Mouse (Mus musculus) neural tube, embryonic 11.5 days (tissue): ENCODE results near the gene Ctnna2. TPM values are rescaled to one million over a fixed set of nuclear protein-coding genes. Genes with fewer than 3 reads are reported as not detected.
A peak's percentile ranks its signal among the peaks of the same experiment; 100 is the strongest.

Source experiments
- ATAC-seq: fragments of 200-750 bp; cut with Nextera tagmentation; 2 replicates; pipeline ENCODE4 v1.8.0; 2017; ENCODE audit warnings: moderate number of reproducible peaks, mild to moderate bottlenecking, moderate TSS enrichment, moderate library complexity; ENCODE audit not compliant: insufficient read depth, low FRiP score, low TSS enrichment
- DNase-seq: peaks from one replicate; pipeline ENCODE4 v3.0.0-alpha.2; 2015; ENCODE audit warnings: low spot score
- H3K27ac ChIP-seq: fragments of 300-500 bp; sonication (generic); 2 replicates; pipeline ENCODE4 v1.5.1; 2014; ENCODE audit warnings: low read depth, mild to moderate bottlenecking, low read length
- H3K27me3 ChIP-seq: fragments of 300-500 bp; sonication (generic); 2 replicates; pipeline ENCODE4 v1.6.1; 2014; ENCODE audit warnings: mild to moderate bottlenecking, low read length, mixed read lengths; ENCODE audit not compliant: control insufficient read depth, insufficient read depth
- H3K36me3 ChIP-seq: fragments of 300-500 bp; sonication (generic); 2 replicates; pipeline ENCODE4 v1.6.1; 2014; ENCODE audit warnings: mild to moderate bottlenecking, low read length, moderate library complexity, mixed read lengths; ENCODE audit not compliant: control insufficient read depth, insufficient read depth
- H3K4me1 ChIP-seq: fragments of 300-500 bp; sonication (generic); 2 replicates; pipeline ENCODE4 v1.6.1; 2014; ENCODE audit warnings: low read length, mixed read lengths; ENCODE audit not compliant: control insufficient read depth, insufficient read depth
- H3K4me2 ChIP-seq: fragments of 300-500 bp; sonication (generic); 2 replicates; pipeline ENCODE4 v1.6.1; 2014; ENCODE audit warnings: low read depth, mild to moderate bottlenecking, moderate library complexity
- H3K4me3 ChIP-seq: fragments of 300-500 bp; sonication (generic); 2 replicates; pipeline ENCODE4 v1.5.1; 2014; ENCODE audit warnings: low read depth, low read length
- H3K9ac ChIP-seq: fragments of 300-500 bp; sonication (generic); 2 replicates; pipeline ENCODE4 v1.6.1; 2014; ENCODE audit warnings: mild to moderate bottlenecking, low read length
- H3K9me3 ChIP-seq: fragments of 300-500 bp; sonication (generic); 2 replicates; pipeline ENCODE4 v1.6.1; 2016; ENCODE audit warnings: low read length; ENCODE audit not compliant: control insufficient read depth
- WGBS: fragments of 180-500 bp; shearing (Covaris S2); extraction: QIAGEN DNeasy Blood & Tissue Kit; methylation state at CpG from one replicate; pipeline ENCODE4 v1.1.7; 2014; 5-methylcytosine and 5-hydroxymethylcytosine counted together
- polyA plus RNA-seq: library from polyadenylated mRNA; unstranded; fragments of >200 nt; fragmentation: Nextera tagmentation; extraction: Ambion mirVana; gene quantifications from 2 replicates; pipeline ENCODE4 v1.2.1, GENCODE M21; 2014

Ctnna2 gene
- polyA plus RNA-seq, 1 experiment from 2014 or later, result 54.7 TPM

GRCm38 (mm10) chr6:77582568-77582967 is 396.9 kb downstream of the Ctnna2 start:
- no peaks in the 10 kb centered on the region for H3K4me1 ChIP-seq
- H3K27ac ChIP-seq, result no peak overlapping the region
- no peak overlapping the region for H3K4me3 ChIP-seq
- WGBS, result 44% methylated on average over 4 of the region's 4 CpGs
- ATAC-seq, result no peak
- H3K27me3 ChIP-seq, result no peaks in the 10 kb centered on the region
- H3K36me3 ChIP-seq, result no peaks in the 10 kb centered on the region
- no peak overlapping the region for H3K4me2 ChIP-seq
- H3K9me3 ChIP-seq, result no peaks in the 10 kb centered on the region
- H3K9ac ChIP-seq, result no peak overlapping the region
- no peak for DNase-seq

DNA sequence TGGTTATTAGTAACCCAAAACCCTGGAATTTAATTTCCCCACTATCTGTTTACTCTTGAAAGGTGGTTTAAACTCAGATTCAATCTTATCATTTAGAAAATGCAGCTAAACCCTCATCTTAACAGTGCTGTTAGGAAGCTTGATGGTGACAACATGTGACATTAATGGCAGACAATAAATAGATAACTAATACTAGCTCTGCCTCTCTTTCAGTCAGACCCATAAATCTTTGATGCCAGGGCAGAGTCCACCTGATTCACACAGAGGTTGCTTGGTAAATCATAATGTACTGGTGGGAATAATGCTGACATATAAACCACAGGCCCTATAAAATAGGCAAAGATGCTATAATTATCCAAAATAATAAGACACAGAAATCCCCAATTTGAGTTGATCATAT is 398.6 kb downstream of the Ctnna2 start:
- DNase-seq (no peak), ATAC-seq (no peak)
- Histone ChIP-seq H3K4me1 (no peaks in the 10 kb centered on the region), H3K27ac (no peak overlapping the region), H3K9me3 (no peaks in the 10 kb centered on the region), H3K36me3 (no peaks in the 10 kb centered on the region), H3K4me3 (no peak overlapping the region), H3K9ac (no peak overlapping the region), H3K4me2 (no peak overlapping the region), H3K27me3 (no peaks in the 10 kb centered on the region)

DNA sequence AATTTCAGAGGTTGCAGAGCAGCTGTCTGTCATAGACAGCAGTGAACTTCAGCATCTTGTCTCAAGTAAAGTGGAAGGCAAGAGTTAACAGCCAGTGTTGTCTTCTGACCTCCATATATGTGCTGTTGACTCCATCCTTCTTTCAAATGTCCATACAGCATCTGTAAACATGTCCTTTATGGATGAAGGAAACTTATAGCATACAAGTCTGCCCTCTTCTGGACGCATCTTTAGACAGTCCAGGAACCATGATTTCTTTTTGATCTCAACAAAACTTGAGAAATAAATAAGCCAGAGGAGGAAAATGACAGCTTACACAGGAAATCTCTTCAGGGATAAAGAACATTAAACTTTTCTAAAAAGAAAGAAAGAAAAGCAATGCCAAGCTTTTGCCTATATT is 400.9 kb downstream of the Ctnna2 start:
- Histone ChIP-seq H3K36me3 (no peaks in the 10 kb centered on the region), H3K9me3 (no peaks in the 10 kb centered on the region), H3K4me2 (no peak overlapping the region), H3K4me1 (no peaks in the 10 kb centered on the region), H3K27ac (no peak overlapping the region), H3K4me3 (no peak overlapping the region), H3K27me3 (no peaks in the 10 kb centered on the region), H3K9ac (no peak overlapping the region)
- ATAC-seq, result no peak
- no peak for DNase-seq
- WGBS, result 69% methylated on average over 1 of the region's 1 CpGs

DNA sequence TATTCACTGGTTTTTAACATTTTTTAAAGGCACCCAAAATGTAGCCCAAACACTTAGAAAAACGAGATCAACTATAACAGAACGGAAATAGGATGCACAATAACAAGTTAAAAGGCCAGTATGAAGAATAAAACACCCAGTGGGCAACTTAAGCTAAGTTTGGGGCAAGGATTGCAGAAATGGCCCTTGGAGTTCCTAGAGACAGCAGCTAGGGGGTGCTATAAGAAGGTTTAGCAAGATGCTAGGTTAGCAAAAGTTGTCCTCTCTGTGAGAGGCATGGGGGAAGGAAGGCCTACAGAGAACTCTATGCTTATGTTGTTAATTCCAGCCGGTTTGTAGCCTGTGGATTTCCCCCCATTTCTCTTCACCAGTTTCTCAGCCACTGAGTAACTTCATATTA is 401.9 kb downstream of the Ctnna2 start:
- WGBS, result 47% methylated on average over 3 of the region's 3 CpGs
- no peak overlapping the region for H3K4me3 ChIP-seq
- H3K9ac ChIP-seq, result no peak overlapping the region
- no peaks in the 10 kb centered on the region for H3K4me1 ChIP-seq
- H3K9me3 ChIP-seq, result no peaks in the 10 kb centered on the region
- DNase-seq, result no peak
- H3K36me3 ChIP-seq, result no peaks in the 10 kb centered on the region
- no peak overlapping the region for H3K4me2 ChIP-seq
- no peak for ATAC-seq
- H3K27me3 ChIP-seq, result no peaks in the 10 kb centered on the region
- no peak overlapping the region for H3K27ac ChIP-seq

DNA sequence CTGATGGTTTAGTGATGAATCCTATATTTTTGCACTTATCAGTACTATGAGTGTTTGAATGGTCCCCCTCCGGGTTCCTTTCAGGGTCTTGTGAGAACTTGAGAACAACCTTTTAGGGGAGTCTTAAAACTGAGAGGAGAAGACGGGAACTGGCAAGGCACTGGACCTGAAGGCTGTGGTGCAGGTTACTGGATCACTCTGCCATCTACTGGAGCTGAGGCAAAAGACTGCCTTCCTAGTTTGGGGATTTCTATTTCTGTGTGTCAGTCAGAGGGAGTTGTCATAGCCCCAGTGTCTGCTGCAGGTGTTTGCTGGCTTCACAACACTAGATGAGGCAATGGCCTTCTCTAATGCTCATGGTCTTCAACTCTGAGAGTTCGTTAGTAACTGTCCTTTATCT is 406.9 kb downstream of the Ctnna2 start:
- no peaks in the 10 kb centered on the region for H3K4me1 ChIP-seq
- H3K36me3 ChIP-seq, result no peaks in the 10 kb centered on the region
- WGBS, result 52% methylated on average over 3 of the region's 3 CpGs
- no peak overlapping the region for H3K4me2 ChIP-seq
- no peaks in the 10 kb centered on the region for H3K9me3 ChIP-seq
- H3K4me3 ChIP-seq, result no peak overlapping the region
- no peak for ATAC-seq
- no peaks in the 10 kb centered on the region for H3K27me3 ChIP-seq
- H3K9ac ChIP-seq, result no peak overlapping the region
- DNase-seq, result no peak
- H3K27ac ChIP-seq, result no peak overlapping the region

DNA sequence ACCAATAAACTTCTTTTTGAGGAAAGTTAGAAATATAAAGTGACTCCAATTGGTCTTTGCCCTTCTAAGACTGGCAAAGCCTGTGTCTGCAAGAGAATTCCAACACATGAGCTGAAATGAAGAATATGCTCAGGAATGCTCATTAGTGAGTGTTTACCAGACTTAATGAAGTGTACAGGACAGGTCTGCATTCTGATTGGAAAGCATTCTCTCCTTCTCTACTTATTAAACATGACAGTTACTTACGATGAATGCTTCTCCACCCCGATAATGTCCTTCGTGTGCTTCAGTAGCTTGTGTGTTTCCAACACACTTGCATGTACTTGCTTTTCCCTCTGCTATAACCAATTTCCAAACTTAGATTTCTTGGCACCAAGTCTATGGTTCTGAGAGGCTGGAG is 409.6 kb downstream of the Ctnna2 start:
- no peak for ATAC-seq
- no peaks in the 10 kb centered on the region for H3K36me3 ChIP-seq
- H3K9me3 ChIP-seq, result no peaks in the 10 kb centered on the region
- no peaks in the 10 kb centered on the region for H3K4me1 ChIP-seq
- 95% methylated on average over 3 of the region's 3 CpGs for WGBS
- no peak overlapping the region for H3K4me2 ChIP-seq
- DNase-seq, result no peak
- H3K4me3 ChIP-seq, result no peak overlapping the region
- H3K27me3 ChIP-seq, result no peaks in the 10 kb centered on the region
- no peak overlapping the region for H3K9ac ChIP-seq
- H3K27ac ChIP-seq, result no peak overlapping the region

GRCm38 (mm10) chr6:77556181-77556580 is 423.3 kb downstream of the Ctnna2 start:
- Histone ChIP-seq H3K27ac (no peak overlapping the region), H3K9ac (no peak overlapping the region), H3K4me2 (no peak overlapping the region), H3K36me3 (no peaks in the 10 kb centered on the region), H3K4me1 (no peaks in the 10 kb centered on the region), H3K4me3 (no peak overlapping the region), H3K27me3 (no peaks in the 10 kb centered on the region), H3K9me3 (no peaks in the 10 kb centered on the region)
- DNase-seq, result no peak
- 87% methylated on average over 1 of the region's 1 CpGs for WGBS
- ATAC-seq, result no peak

- H3K9me3 ChIP-seq, result no peaks in the 10 kb centered on the region
- H3K27ac ChIP-seq, result no peak overlapping the region
- no peaks in the 10 kb centered on the region for H3K27me3 ChIP-seq
- no peak overlapping the region for H3K9ac ChIP-seq
- DNase-seq (peak; percentile 35), ATAC-seq (peak; percentile 65; the same call in 1 of the 2 replicates)
- H3K4me2 ChIP-seq, result no peak overlapping the region
- H3K4me3 ChIP-seq, result no peak overlapping the region
- no peaks in the 10 kb centered on the region; the same call in 1 of the 2 replicates for H3K4me1 ChIP-seq
- no peaks in the 10 kb centered on the region for H3K36me3 ChIP-seq
- 43% methylated on average over 15 of the region's 15 CpGs for WGBS
Observed at GRCm38 (mm10) chr6:77537055-77537807, 442.3 kb downstream of the Ctnna2 start.

DNA sequence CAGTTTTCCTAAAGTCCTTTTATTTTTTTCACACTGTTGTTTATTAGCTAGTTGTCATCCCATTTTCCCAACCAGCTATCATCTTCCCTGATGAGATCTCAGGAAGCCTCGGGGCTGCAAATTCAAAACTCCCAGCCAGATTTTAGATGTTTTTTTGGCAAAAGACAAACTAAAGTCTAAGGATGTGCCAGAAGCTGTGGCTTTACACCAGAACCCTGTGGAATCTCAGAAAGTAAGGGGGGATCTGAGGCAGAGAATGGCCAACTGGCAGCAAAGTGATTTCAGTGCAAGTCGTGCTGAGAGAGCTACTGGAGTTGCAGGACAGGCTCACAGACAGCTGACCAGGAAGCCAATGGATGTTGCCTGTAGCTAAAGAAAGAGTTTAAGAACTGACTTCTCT is 451.9 kb downstream of the Ctnna2 start:
- ATAC-seq (no peak), DNase-seq (no peak)
- Histone ChIP-seq H3K4me2 (no peak overlapping the region), H3K9ac (no peak overlapping the region), H3K9me3 (no peaks in the 10 kb centered on the region), H3K4me1 (no peaks in the 10 kb centered on the region), H3K4me3 (no peak overlapping the region), H3K36me3 (no peaks in the 10 kb centered on the region), H3K27me3 (no peaks in the 10 kb centered on the region), H3K27ac (no peak overlapping the region)
- WGBS, result 85% methylated on average over 2 of the region's 2 CpGs
